Mouse (Mus musculus) liver, embryonic 11.5 days (tissue): ENCODE measurements around the gene Apoh. TPM values are rescaled to one million over a fixed set of nuclear protein-coding genes. Genes with fewer than 3 reads are reported as not detected.

Experiments
- ATAC-seq: fragments of 200-750 bp; cut with Nextera tagmentation; replicated peaks from 2 replicates; pipeline ENCODE4 v1.8.0; 2017; ENCODE audit warnings: moderate number of reproducible peaks, mild to moderate bottlenecking, moderate TSS enrichment, moderate library complexity; ENCODE audit not compliant: low FRiP score
- DNase-seq: peaks from one replicate; pipeline ENCODE4 v3.0.0-alpha.2; 2017; ENCODE audit warnings: low spot score
- H3K27ac ChIP-seq: fragments of 300-500 bp; sonication (generic); 2 replicates; pipeline ENCODE4 v1.5.1; 2014; ENCODE audit warnings: mild to moderate bottlenecking, low read depth, low read length, control low read depth
- H3K27me3 ChIP-seq: fragments of 300-500 bp; sonication (generic); replicated peaks from 2 replicates; pipeline ENCODE4 v1.6.1; 2014; ENCODE audit warnings: low read length, mixed read lengths; ENCODE audit not compliant: control insufficient read depth, insufficient read depth
- H3K36me3 ChIP-seq: fragments of 300-500 bp; sonication (generic); 2 replicates; pipeline ENCODE4 v1.6.1; 2014; ENCODE audit warnings: mild to moderate bottlenecking, low read length, moderate library complexity, mixed read lengths; ENCODE audit not compliant: control insufficient read depth, insufficient read depth
- H3K4me1 ChIP-seq: fragments of 300-500 bp; sonication (generic); replicated peaks from 2 replicates; pipeline ENCODE4 v1.6.1; 2014; ENCODE audit warnings: low read length, mixed read lengths; ENCODE audit not compliant: control insufficient read depth, insufficient read depth
- H3K4me2 ChIP-seq: fragments of 300-500 bp; sonication (generic); 2 replicates; pipeline ENCODE4 v1.6.1; 2014; ENCODE audit warnings: mild to moderate bottlenecking, control low read depth, moderate library complexity
- H3K4me3 ChIP-seq: fragments of 300-500 bp; sonication (generic); 2 replicates; pipeline ENCODE4 v1.5.1; 2014; ENCODE audit warnings: low read depth, low read length, control low read depth
- H3K9ac ChIP-seq: fragments of 300-500 bp; sonication (generic); 2 replicates; pipeline ENCODE4 v1.6.1; 2014; ENCODE audit warnings: low read depth, low read length, control low read depth
- H3K9me3 ChIP-seq: fragments of 300-500 bp; sonication (generic); 2 replicates; pipeline ENCODE4 v1.6.1; 2016; ENCODE audit warnings: low read length, inconsistent platforms, mixed read lengths; ENCODE audit not compliant: control insufficient read depth
- WGBS: fragments of 180-500 bp; shearing (Covaris S2); extraction: QIAGEN DNeasy Blood & Tissue Kit; methylation state at CpG from one replicate; pipeline ENCODE4 v1.1.7; 2014; 5-methylcytosine and 5-hydroxymethylcytosine counted together
- polyA plus RNA-seq: library from polyadenylated mRNA; unstranded; fragments of >200 nt; fragmentation: Nextera tagmentation; extraction: Ambion mirVana; gene quantifications from 2 replicates; pipeline ENCODE4 v1.2.1, GENCODE M21; 2014

Gene Apoh
- polyA plus RNA-seq, 1 experiment from 2014 or later, result 8.7 TPM

- no peaks in the 10 kb centered on the region for H3K36me3 ChIP-seq
- ATAC-seq (no peak), DNase-seq (no peak)
- H3K27me3 ChIP-seq, result no peaks in the 10 kb centered on the region
- 78% methylated on average over 10 of the region's 10 CpGs for WGBS
- H3K9ac ChIP-seq, result no peak overlapping the region
- no peak overlapping the region for H3K27ac ChIP-seq
- H3K4me2 ChIP-seq, result no peak overlapping the region
- H3K4me3 ChIP-seq, result no peak overlapping the region
- peaks cover 12% of the 10 kb centered on the region for H3K4me1 ChIP-seq
- H3K9me3 ChIP-seq, result no peaks in the 10 kb centered on the region
These were observed 41.2 kb upstream of the Apoh start for GRCm38 (mm10) chr11:108301796-108302490.

GRCm38 (mm10) chr11:108303787-108304186 is 39.4 kb upstream of the Apoh start:
- DNase-seq, result no peak
- no peak for ATAC-seq
- H3K4me1 ChIP-seq, result peaks cover 7% of the 10 kb centered on the region
- H3K9me3 ChIP-seq, result no peaks in the 10 kb centered on the region
- H3K4me3 ChIP-seq, result no peak overlapping the region
- WGBS, result 89% methylated on average over 4 of the region's 4 CpGs
- H3K9ac ChIP-seq, result no peak overlapping the region
- no peak overlapping the region for H3K4me2 ChIP-seq
- no peak overlapping the region for H3K27ac ChIP-seq
- no peaks in the 10 kb centered on the region for H3K36me3 ChIP-seq
- no peaks in the 10 kb centered on the region for H3K27me3 ChIP-seq

DNA sequence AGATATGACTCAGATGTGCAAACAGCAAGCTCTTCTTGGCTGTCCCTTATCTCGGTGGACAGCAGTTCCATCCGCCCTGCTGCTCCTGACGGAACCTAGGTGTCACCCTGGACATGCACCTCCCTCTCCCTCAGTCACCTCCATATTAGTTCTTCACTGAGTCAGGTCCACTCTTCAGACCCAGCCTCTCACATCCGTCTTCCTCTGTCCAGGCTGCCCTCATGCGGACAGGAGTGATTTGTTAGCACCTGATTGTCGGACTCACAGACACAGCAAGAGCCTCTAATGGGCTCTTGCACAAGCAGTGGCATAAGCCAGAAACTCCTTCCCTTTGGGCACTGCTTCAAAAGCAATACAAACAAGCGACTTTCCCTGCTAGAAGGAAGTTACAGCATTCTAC is 35.9 kb upstream of the Apoh start:
- DNase-seq (no peak), ATAC-seq (no peak)
- WGBS, result 63% methylated on average over 7 of the region's 7 CpGs
- no peak overlapping the region for H3K4me2 ChIP-seq
- no peak overlapping the region for H3K9ac ChIP-seq
- H3K36me3 ChIP-seq, result no peaks in the 10 kb centered on the region
- H3K4me3 ChIP-seq, result no peak overlapping the region
- H3K27me3 ChIP-seq, result no peaks in the 10 kb centered on the region
- peaks cover 14% of the 10 kb centered on the region for H3K4me1 ChIP-seq
- no peaks in the 10 kb centered on the region for H3K9me3 ChIP-seq
- no peak overlapping the region for H3K27ac ChIP-seq

DNA sequence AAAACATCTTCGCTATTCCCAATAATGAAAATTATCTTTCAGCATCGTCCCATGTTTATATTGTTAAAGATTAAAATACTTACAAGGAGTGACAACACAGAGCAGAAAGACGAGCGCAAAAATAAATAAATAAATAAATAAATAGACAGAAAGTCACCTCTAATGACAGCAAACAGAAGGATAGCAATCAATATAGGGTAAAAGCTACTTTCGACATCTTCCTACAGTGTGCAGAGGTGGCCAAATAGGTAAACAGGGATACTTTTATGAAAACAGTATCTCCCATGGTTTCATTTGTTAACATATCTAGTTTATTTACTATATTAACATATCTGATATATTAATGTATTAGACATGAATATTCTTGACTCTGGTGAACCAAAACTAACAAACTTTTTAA is 34.9 kb upstream of the Apoh start:
- DNase-seq, result no peak
- 88% methylated on average over 5 of the region's 5 CpGs for WGBS
- Histone ChIP-seq H3K9me3 (no peaks in the 10 kb centered on the region), H3K4me1 (peaks cover 14% of the 10 kb centered on the region), H3K4me3 (no peak overlapping the region), H3K36me3 (no peaks in the 10 kb centered on the region), H3K9ac (no peak overlapping the region), H3K27ac (no peak overlapping the region), H3K4me2 (no peak overlapping the region), H3K27me3 (no peaks in the 10 kb centered on the region)
- ATAC-seq, result no peak

- 84% methylated on average over 5 of the region's 5 CpGs for WGBS
These were observed 33.4 kb upstream of the Apoh start for GRCm38 (mm10) chr11:108309791-108310190.

DNA sequence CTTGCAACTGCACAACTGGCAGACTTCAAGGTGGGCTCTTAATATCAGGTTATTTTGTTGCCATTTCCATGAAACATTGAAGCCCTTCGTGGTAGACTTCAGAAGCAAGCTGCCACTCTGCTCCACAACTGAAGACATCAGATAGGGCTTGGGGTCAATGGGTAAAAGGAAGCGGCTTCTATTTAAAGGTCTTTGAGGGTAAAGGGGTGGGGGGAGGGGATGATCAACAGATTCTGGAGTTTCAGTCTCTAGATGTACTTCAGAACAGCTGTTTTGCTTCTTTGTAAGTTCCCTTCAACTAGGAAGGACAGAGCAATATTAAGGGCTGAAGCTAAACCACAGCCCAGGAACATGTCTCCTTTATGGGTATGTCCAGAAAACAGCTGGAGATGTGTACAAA is 31.2 kb upstream of the Apoh start:
- no peak overlapping the region for H3K9ac ChIP-seq
- H3K4me1 ChIP-seq, result peaks cover 24% of the 10 kb centered on the region
- H3K4me3 ChIP-seq, result no peak overlapping the region
- H3K4me2 ChIP-seq, result no peak overlapping the region; the same call in 1 of the 2 replicates
- H3K36me3 ChIP-seq, result no peaks in the 10 kb centered on the region
- DNase-seq, result no peak
- no peaks in the 10 kb centered on the region for H3K27me3 ChIP-seq
- ATAC-seq, result no peak
- no peak overlapping the region for H3K27ac ChIP-seq
- H3K9me3 ChIP-seq, result no peaks in the 10 kb centered on the region
- 33% methylated on average over 2 of the region's 2 CpGs for WGBS

More at GRCm38 (mm10) chr11:108309791-108310190, 33.4 kb upstream of the Apoh start:
- H3K27ac ChIP-seq, result no peak overlapping the region
- no peak for DNase-seq
- no peaks in the 10 kb centered on the region for H3K36me3 ChIP-seq
- no peak overlapping the region for H3K9ac ChIP-seq
- no peaks in the 10 kb centered on the region for H3K27me3 ChIP-seq
- peaks cover 24% of the 10 kb centered on the region for H3K4me1 ChIP-seq
- no peak for ATAC-seq
- H3K9me3 ChIP-seq, result no peaks in the 10 kb centered on the region
- H3K4me3 ChIP-seq, result no peak overlapping the region
- no peak overlapping the region for H3K4me2 ChIP-seq

- H3K4me3 ChIP-seq, result no peak overlapping the region
- H3K4me1 ChIP-seq, result peaks cover 22% of the 10 kb centered on the region
- DNase-seq, result no peak
- H3K9ac ChIP-seq, result no peak overlapping the region
- no peak overlapping the region for H3K4me2 ChIP-seq
- H3K36me3 ChIP-seq, result no peaks in the 10 kb centered on the region
- WGBS, result 63% methylated on average over 5 of the region's 5 CpGs
- no peaks in the 10 kb centered on the region for H3K9me3 ChIP-seq
- H3K27ac ChIP-seq, result no peak overlapping the region
- no peak for ATAC-seq
- H3K27me3 ChIP-seq, result no peaks in the 10 kb centered on the region
These were observed 30.6 kb upstream of the Apoh start for GRCm38 (mm10) chr11:108312516-108312915.

DNA sequence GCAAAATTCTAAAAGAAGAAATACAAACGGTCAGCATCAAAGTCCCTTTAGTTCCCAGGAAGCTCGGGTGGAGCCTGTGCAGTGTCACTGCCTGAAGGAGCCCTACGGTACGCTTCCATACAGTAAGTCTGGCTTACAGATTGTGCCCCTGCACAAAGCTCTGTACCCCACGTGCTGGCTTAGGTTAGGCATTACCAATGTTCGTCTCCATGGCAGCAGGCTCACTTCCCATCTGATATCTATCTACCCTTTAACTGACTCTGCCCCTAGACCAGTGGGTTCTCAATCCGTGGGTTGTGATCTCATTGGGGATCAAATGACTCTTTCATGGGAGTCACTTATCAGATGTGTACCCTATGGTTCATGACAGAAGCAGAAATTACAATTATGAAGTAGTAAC is 27.4 kb upstream of the Apoh start:
- H3K9ac ChIP-seq, result no peak overlapping the region
- ATAC-seq, result no peak
- 70% methylated on average over 7 of the region's 7 CpGs for WGBS
- peaks cover 31% of the 10 kb centered on the region for H3K4me1 ChIP-seq
- no peak overlapping the region for H3K4me2 ChIP-seq
- no peak overlapping the region for H3K27ac ChIP-seq
- H3K27me3 ChIP-seq, result no peaks in the 10 kb centered on the region
- no peak for DNase-seq
- H3K9me3 ChIP-seq, result no peaks in the 10 kb centered on the region
- no peaks in the 10 kb centered on the region for H3K36me3 ChIP-seq
- H3K4me3 ChIP-seq, result no peak overlapping the region

GRCm38 (mm10) chr11:108317878-108318277 is 25.3 kb upstream of the Apoh start:
- Histone ChIP-seq H3K4me3 (no peak overlapping the region), H3K27ac (no peak overlapping the region), H3K4me2 (no peak overlapping the region), H3K9me3 (no peaks in the 10 kb centered on the region), H3K4me1 (peaks cover 21% of the 10 kb centered on the region), H3K27me3 (no peaks in the 10 kb centered on the region), H3K36me3 (no peaks in the 10 kb centered on the region), H3K9ac (no peak overlapping the region)
- ATAC-seq, result no peak
- WGBS, result 72% methylated on average over 6 of the region's 6 CpGs
- no peak for DNase-seq
